Mouse (Mus musculus) T-helper 1 cell (primary cell): ENCODE data around the gene Acoxl.

Experiments used
- in situ Hi-C: fragments of 300-600 bp; cut with MboI, MseI; formaldehyde crosslinking; loops from one replicate; pipeline ENCODE4 v1.15.1; 2025; ENCODE audit warnings: high pct_unique_total_duplicates

Acoxl gene

DNA sequence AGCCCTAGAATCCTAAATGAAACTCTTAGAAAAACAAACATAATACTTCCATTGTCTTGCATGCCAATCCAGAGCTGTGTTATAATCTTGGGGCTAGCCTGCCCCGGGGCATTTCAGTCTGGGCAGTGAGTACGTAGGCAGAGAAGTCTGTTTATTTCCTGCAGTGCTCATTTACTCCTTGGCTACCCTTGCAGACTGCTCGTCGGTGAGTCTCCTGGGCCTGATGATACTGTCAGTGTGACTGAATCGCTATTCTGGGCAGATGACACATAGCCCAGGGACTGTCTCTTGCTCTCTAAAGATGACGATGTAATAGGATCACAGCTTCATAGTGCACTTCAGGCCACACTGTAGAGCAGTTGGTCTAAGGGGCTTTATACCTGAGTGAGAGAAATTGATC is 56.2 kb downstream of the Acoxl start:
- in situ Hi-C loops: no loop called here

- in situ Hi-C loops: no loop called here
Observed at GRCm38 (mm10) chr2:127897718-127898117, 59.0 kb downstream of the Acoxl start.

DNA sequence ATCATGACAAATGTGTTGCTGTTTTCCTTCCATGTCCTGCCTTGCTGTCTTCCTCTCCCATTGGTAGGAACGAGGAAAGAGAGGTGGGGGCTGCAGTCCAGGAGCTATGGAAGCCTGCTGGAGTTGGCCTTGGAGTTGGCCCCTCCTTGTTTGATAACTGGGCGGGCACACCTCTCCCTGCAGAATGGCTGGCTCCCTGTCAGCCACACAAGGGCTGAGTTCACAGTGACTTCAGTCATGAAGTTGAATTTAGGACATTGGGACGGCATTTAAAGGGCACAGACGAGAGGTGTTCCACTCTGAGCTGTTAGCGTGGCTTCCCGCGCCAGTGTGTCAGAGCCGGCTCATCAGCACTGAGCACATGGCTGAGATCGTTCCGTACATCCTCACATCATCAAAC is 66.2 kb downstream of the Acoxl start:
- in situ Hi-C loops: no loop called here

GRCm38 (mm10) chr2:127906973-127907678 is 68.5 kb downstream of the Acoxl start:
- in situ Hi-C loops: no loop called here

DNA sequence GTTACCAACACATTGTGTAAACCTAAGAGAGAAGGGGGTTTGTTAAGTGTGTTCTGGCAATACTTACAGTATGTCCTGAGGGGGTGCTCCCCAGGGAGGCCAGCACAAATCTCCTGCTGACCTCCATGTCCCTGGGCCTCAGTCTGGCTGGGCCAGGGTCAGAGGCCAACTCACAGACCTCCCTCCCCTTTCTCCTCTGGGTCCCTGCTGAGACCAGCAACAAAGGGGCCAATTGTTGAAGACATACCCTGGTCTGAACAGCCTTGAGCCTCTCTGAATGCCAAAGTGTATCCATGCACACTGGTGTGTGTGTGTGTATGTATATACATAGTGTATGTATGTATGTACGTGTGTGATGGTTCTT is 69.0 kb downstream of the Acoxl start:
- in situ Hi-C loops: no loop called here

DNA sequence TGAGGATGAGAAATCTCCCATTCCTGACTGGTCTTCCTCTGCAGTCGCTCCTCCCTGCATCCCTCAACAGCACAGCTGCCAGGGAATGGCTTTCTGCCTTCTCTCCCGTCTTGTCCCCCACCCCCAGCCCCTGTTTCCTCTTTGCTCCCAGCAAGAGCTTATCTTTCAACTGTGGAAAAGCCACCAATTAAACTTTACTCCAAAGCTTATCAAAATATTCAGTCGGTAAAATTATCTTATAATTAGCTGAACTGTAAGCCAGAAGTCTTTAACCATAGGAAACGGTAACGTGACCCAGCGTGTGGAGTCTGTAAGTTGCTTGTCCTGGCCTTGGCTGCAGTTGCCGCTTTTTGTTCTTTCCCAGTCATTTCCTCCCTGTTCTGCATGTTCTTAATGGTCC is 70.2 kb downstream of the Acoxl start:
- in situ Hi-C loops: no loop called here

DNA sequence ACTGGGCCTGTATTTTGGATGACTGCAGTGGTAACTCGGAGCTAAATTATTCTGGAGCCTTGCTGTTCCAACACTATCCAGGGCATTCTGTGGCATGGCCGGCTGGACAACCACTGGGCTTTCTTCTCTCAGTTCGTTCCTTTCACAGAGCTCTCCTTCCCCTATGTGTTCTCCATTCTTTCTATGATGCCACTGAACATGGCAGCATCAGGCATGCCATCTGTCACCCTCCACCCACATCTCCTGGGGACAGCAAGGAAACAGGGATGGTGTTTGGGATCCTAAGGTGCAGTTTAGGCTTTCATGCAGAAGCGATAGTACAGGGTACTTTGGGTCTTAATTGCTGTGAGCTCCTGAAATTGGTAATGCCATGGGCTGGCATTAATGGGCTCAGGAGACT is 71.1 kb downstream of the Acoxl start:
- in situ Hi-C loops: no loop called here

DNA sequence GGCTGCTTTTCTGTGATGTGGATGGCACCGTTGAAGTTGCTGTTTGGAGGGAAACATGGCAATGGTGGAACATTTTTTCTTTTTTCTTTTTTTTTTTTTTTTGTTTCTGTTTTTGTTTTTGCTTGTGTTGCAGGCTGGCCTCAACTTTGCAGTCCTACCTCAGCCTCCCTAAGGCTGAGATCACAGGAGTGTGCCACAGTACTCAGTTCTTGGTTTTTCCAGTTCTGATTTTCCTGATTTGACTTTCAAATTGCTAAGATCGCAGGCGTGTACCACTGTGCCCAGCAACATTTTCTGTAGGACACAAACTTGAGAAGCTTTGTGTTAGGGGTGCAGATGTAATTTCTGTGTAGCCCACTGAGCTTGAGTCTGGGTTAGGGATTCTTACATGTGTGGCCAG is 72.9 kb downstream of the Acoxl start:
- in situ Hi-C loops: no loop called here

GRCm38 (mm10) chr2:127914047-127914446 is 75.4 kb downstream of the Acoxl start:
- in situ Hi-C loops: no loop called here

DNA sequence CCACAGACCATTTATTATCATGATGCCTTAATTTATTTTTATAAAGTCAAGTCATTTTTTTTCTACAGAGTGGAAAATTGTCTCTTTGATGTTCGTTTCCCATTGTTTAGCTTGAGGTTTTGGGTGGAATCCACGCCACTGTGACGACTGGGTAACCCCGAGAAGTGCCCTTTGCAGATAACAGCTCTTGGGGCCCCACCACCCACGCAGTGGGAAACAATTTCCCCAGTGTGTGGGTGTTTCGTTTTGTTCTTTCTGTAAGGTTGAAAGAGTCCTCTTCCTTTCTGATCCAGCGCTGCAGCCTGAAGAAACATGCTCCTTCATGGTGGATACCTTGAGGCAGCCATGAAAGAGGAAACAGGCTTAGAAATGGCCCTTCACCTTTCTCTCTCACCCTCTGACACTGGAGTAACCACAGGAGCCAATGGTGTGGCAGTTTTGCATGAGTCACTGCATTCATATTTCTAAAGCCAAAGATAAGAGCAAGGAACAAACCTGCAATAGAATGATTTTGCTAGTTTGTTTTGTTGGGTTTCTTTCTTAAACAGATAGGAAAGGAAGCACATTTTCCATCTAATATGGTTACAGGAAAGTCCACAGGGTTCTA is 78.2 kb downstream of the Acoxl start:
- in situ Hi-C loops: no loop called here

- in situ Hi-C loops: no loop called here
Observed at GRCm38 (mm10) chr2:127919740-127920139, 81.1 kb downstream of the Acoxl start.

DNA sequence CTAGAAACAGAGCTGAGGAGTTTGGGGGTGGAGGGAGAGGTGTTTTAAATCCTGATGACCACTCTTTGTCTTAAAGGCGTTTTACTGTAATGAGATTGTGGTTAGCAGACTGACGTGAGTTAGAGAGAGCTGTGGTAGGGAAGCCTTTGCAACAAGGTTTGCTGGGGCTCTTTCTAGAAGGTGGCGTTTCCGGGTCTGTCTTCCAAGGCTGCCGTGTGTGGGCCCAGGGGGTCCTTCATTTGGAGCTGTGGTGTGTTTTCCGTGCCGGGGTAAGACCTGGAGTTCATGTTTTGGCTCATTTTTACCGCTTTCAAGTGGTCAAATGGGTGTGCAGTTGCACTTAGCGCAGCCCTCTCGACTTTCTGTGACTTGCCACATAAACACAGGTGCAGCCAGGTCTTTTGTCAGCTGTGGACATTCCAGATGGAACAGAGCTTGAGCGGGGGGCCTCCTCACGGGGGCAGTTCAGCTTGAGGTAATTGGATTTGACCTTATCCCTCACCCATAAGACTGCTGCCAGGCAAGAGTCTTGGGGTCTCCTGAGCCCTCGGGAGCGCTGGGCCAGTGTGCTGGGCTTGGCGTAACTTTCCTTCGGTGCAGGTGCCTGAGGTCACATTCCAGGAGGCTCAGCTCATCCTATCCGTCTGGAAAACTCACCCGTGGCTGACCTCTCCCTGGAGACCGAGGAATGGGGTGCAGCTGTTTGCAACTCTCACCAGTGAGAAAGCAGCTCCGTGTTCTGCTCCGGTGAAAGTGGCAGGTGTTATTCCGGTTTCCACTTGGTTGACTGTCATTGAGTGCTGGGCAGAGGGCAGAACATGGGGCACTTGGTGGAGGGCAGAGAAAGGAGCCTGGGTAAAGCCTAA is 83.6 kb downstream of the Acoxl start:
- in situ Hi-C loops: no loop called here

DNA sequence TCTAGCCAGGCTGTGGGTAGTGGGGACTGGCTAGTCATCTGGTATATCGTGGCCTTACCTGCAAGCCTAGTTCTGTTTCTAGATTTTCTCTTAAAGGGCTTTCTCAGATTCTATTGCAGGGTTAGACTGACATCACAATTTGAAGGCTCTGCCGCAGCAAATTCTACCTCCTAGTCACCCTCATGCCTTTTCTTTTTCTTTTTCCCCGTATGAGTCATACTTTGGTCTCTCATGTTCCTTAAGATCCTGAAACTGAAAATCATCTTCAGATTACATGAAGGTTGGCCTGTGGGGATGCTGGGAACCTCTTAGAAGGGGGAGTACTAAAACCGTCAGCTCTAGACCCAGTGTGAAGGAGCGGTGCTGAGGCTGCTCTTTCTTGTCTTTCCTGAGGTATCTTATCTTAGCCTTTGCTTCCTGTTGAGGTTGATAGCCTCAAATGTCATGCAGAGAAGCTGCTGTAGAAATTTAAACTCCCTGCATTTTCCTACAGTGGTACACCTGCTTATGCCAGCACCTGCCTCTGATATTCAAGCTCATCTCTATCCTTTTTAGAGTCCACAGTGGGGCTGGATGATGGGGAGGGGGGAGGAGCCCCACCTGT is 84.5 kb downstream of the Acoxl start:
- in situ Hi-C loops: no loop called here

GRCm38 (mm10) chr2:127926679-127927324 is 88.1 kb downstream of the Acoxl start:
- in situ Hi-C loops: no loop called here

GRCm38 (mm10) chr2:127927452-127928273 is 89.0 kb downstream of the Acoxl start:
- in situ Hi-C loops: no loop called here

GRCm38 (mm10) chr2:127928279-127928678 is 89.6 kb downstream of the Acoxl start:
- in situ Hi-C loops: no loop called here

GRCm38 (mm10) chr2:127928871-127929270 is 90.2 kb downstream of the Acoxl start:
- in situ Hi-C loops: no loop called here

- in situ Hi-C loops: no loop called here
Observed at GRCm38 (mm10) chr2:127929939-127930715, 91.5 kb downstream of the Acoxl start.

- in situ Hi-C loops: no loop called here
Observed at GRCm38 (mm10) chr2:127931576-127931975, 92.9 kb downstream of the Acoxl start.

- in situ Hi-C loops: no loop called here
Observed at GRCm38 (mm10) chr2:127933531-127933931, 94.9 kb downstream of the Acoxl start.
